Mouse (Mus musculus): ENCODE measurements around the gene Erc1. TPM values are rescaled to one million over a fixed set of nuclear protein-coding genes. Genes with fewer than 3 reads are reported as not detected.
A peak's percentile ranks its signal among the peaks of the same experiment; 100 is the strongest.

Erc1 gene
- total RNA-seq, 4 experiments from 2014 or later, result 39.5 to 41.0 (median 40.4) TPM

DNA sequence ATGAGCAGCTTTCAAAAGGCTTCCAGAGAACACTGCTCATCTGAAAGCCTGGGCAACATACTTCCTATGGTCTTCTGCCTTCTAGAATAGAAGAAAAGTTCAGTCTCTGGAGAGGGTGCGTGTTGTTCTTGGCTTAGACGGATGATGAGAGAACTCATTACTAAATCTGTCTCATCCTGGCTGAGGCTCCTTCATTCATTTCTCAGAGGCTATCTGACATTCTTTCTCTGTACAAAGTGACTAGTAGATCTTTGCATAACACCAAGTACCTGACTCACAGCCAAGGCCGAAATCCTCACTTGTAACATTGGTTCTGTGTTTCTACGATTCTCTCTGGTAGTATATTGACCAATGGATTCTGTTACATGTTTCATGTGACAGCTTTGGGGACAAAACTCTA, 252.5 kb downstream of the Erc1 start:
- no peak for DNase-seq (ENCODE audit: low spot score in 2 of 2)

DNA sequence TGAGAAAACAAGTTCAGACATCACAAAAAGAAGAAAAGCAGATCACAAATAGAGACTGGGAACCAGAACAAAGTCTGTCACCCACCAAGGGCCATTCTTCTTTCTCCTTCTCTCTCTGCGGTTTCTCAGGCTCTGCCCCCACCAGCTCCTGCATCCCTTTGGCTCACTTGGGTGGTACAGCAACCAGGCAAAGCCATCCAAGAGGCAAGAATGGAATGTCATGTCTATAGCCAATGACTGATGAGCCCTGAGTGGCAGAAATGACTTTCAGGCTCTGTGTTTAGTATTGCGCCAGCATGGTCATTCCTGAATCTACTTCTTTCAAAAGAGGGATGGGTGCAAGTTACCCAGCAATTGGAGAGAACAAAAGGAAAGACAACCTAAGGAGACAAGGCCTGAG, 257.1 kb downstream of the Erc1 start:
- DNase-seq (ENCODE audit: low spot score in 2 of 2), result no peak

DNA sequence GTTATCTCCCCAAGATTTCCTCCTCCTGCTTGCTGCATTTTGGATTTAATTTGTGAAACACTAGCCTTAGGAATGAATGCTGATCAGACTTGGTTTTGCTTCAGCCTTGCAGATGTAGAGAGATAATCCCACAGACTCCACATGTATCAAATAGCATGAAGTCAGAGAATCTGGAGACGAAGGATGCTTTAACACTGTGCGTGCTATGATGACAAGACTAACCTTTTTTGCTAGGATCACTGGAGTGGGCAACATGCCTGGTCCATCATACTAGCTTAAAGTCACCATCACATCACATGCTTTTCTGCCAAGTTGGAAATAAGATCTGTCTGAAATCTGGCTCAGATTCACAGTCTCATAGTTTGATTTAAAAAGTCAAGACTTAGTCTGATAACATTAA, 260.1 kb downstream of the Erc1 start:
- DNase-seq (ENCODE audit: low spot score in 2 of 2), result no peak

DNA sequence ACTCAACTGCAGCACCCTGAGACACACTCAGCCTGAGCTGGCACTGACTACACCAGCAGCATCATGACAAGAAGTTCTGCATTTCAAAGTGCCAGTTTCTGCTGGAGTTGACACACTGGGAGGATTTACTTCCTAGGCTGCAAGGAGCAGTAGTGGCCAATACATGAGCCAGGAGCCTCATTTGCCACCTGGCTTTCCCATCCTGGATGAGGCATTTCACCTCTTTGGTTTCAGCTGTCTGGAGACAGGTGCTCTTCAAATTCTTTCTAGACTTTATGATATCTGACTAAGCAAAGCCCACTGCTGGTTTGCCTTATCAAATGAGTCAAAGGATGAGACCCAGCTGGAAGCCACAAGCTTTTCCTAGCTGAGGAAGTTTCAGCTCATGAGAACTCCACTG, 260.5 kb downstream of the Erc1 start:
- DNase-seq (ENCODE audit: low spot score in 2 of 2), result no peak

DNA sequence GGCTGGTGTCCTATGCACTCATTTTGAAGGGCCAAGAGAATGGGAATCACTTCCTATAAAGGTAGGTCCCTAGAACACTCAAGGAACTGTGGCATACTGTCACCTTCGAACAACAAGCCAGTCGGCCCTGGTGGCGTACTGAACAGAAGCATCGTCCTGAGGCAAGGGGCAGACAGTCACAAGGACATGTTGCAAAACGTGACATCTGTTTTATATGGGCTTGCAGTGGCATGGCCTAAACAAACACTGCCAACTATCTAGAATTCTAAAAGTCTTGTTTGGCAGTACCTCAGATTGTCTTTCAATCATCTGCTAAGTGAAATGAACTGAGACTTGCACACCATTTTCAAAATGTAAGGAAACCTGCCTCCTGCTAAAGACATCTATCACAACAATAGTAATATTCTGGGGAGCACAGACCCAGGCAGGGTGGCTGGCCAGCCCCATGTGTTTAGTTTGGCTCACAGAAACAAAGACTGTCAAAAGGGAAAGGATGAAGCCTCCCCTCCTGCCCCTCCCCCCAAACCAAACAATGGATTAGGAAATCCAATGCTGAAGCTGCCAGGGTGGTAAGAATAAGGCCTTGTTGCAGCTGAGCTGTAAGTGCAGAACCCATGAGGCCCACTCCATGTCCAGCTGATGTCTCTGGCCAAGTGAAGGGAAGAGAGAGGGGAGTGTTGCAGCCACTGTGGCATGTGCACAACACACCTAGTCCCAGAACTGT, 262.2 kb downstream of the Erc1 start:
- DNase-seq (ENCODE audit: low spot score in 2 of 2), result peak in 1 of 2 experiments; percentile 65

DNA sequence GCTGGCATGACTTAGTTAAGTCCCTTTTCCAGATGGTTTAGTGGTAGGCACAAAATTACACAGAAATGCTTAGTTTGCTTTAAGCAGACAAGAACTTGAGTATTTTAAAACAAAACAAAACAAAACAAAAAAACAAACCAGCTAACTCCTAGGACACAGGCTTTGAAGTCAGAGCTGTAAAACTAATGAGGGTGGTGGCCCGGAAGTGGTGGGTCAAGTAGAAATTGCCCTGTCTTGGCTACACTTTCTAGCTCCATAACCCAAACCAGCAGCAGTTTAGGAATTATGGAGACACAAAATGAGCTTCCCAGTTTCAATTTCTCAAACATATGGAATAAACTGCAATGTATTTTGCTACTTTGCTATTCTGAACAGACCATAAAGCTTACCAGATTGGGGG, 263.9 kb downstream of the Erc1 start:
- DNase-seq (ENCODE audit: low spot score in 2 of 2), result no peak

DNA sequence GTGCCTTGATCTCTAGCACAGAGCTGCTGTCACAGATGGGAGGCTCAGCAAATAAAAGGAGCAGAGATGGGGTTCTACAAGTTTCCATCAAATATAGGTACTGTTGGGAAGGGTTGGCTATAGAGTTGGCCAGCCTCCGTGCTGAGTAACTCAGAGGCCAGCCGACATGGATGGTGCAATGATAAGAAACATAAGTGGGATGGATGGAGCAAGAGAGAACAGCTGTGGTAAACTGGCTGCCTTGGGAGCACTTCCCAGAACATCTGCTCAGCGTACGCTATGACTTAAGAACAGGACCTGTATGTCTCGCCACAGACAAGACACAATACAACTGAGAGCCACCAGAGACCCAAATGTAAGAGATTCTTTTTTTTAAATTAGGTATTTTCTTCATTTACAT, 264.8 kb downstream of the Erc1 start:
- DNase-seq (ENCODE audit: low spot score in 2 of 2), result no peak

DNA sequence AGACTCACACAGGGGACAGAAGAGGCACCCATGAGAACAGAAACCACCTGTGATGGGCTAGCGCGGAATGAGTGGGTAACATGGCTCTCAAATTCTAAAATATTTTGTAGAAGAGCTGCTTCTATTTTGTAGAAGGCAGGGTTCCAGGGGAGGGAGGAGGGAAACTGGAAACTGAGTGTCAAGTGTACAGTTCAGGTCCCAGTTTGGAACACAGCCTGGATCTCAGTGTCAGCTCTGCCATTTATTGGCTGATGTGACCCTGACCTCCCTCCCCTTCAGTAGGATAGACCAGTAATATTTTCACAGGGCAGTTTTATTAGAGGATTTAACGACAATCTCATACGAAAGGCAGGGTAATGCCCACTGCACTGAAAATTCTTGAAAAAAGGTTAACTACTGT, 271.3 kb downstream of the Erc1 start:
- DNase-seq (ENCODE audit: low spot score in 2 of 2), result no peak

DNA sequence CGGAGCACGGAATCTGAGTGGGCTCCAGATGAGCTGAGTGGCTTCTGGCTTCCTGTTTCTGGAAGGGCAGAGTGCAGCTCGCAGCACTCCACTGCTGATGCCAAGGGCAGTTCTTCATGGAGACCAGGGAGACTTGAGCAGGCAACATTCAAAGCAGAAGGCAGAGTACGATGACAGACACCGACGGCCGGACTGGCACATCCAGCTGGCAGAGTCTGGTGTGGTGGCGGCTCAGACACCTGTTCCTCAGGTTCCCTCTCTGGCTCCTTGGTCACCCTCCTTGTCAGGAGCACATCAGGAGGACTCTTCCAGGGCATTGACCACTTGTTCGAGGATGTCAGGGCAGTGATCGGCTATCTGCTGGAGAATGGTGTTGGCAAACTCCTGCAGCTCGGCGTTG, 272.6 kb downstream of the Erc1 start:
- no peak for DNase-seq (ENCODE audit: low spot score in 2 of 2)

DNA sequence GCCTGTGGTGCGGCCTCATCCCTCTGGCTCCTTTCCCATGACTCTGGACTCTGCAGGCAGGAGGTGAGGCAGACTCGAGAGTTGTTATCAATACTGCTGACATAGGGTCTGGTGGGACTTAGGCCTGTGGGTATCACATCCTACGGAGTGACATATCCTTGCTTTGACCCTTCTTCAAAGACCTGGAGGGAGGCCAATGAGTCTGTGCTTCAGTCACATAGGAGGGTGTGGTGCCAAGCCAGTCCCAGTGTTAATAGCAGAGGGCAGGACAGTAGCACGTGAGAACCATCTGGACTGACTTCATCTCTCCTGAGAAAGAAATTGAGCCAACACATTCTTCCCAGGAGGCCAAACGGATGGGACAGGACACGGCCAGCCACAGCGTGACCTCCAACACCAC, 275.7 kb downstream of the Erc1 start:
- DNase-seq (ENCODE audit: low spot score in 2 of 2), result no peak

DNA sequence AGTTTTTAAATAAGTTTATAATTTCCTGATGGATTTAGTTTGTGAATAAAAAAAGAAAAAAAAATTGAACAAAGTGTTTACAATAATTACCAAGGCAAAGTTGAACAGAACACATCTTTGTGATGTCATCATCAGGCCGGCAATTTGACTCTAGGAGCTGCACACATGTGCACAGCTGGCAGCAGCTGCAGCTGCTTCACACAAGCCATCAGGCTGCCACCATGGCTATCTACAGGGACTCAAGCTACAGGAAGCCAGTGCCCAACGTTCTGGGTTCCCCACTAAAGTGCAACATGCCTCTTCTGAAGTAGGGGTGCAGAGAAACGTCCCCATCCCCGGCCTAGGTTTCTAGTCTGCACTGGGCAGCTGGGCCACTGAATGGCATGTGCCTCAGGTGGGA, 277.2 kb downstream of the Erc1 start:
- DNase-seq (ENCODE audit: low spot score in 2 of 2), result no peak

DNA sequence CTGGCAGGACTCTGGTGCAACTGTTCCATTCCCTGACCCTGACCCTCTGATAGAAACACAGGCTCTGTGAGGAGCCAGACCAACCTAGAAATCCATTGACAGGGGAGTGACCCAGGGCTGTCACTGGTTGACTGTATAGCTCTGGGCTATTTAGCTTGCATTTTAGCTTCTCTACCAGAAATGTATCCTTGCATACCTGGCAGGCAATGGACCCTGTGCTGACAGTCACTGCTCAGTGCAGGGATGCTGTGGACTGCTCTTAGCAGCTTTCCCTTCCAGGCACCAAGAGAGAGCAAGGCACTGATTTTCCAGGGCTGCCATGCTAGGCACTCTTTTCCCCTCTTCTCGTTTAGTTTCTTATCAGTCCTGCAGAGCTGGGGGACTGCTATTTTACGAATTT, 279.6 kb downstream of the Erc1 start:
- DNase-seq (ENCODE audit: low spot score in 2 of 2), result no peak

DNA sequence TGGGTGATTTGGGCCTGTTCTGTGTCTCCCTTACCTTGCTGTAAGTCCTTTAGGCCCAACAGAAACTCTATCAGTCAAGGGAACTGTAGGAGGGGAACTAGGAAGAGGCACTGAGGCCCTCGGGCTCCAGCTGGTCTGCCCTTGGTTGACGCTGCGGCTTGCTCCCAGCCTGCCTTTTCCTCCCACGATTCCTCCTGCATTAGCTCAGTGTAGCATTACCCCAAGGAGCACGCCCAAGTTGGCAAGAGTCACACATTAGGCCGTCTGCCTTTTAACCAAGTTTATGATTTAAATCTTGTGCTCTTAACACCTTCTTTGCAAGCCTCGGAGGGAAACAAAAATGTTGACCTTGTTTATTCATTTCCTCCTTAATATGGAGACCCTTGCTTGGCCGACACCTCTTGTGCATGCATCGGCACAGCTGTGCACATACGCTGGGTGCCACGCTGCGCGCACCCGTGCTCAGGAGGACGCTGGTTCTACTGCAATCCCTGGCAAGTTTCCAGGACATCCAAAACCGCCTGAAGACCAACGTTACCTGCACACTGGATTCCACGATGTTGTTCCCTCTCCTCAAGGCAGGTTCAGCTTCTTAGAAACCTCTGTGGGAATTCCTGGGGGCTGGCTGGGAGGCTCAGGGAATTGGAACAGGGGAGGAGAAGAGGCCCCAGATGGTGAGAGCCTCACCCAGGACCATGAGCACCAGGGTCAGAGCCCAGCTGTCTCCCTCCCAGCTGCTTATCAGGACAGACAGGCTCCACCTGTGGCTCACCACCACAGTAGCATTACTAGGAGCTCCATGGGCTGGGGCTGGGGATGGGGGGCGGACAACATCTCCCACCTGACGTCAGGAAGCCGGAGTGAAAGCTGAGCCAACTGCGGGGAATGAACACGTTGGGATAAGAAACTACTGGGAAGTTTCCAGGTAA, 282.3 kb downstream of the Erc1 start:
- no peak for DNase-seq (ENCODE audit: low spot score in 2 of 2)

DNA sequence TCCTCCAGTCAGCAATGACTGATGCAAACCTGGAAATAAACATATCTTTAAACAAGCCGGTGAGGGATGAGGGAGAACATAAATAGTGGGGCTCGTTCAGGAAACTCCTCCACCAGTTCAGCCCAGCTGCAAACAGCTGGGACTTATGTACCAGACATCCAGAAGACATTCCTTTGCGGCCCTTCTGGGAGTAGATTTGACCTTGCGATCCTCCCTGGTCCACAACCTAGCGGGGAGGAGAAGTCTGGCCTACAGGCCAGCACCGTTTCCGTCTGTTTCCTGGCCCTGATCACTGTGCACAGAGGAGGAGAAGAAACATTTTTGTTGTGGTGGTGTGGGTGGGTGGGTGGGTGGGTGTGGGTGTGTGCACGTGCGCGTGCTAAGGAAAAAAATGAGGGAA, 285.4 kb downstream of the Erc1 start:
- DNase-seq (ENCODE audit: low spot score in 2 of 2), result no peak

DNA sequence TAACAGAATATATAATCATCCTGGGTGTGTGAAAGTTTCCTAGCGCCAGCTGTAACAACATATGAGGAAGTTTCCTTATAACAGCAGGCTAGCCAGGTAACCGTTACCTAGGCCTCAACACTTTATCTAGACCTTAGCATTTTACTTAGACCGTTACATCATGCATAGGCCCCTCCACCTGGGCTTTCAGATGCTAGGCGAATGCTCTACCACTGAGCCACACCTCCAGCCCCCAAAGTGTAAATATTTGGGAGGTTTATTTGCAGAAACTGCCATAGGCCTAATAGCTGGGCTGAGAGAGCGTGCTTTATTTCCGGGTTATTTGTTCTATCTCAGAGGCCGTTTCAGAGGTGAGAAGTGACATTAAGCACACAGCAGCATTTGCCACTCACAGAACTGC, 289.1 kb downstream of the Erc1 start:
- no peak for DNase-seq (ENCODE audit: low spot score in 2 of 2)

DNA sequence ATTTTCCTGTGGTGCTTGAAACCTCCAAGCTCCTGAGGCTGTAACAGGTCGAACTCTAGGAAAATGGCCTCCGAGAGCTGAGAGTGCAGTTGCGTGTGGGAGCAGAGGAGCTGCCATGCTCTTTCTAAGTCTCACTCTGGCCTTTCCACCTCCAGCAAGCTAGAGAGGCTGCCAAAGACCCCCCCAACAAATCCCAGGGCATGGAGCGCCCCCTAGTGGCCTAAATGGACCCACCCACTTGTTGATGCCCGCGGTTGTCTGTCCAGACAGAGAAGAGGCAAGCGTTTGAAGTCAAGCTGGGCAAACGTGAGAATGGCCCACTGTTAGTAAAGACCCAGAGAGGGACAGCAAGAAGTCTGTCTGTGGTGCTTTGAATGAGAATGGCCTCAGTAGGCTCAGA, 293.5 kb downstream of the Erc1 start:
- no peak for DNase-seq (ENCODE audit: low spot score in 2 of 2)

DNA sequence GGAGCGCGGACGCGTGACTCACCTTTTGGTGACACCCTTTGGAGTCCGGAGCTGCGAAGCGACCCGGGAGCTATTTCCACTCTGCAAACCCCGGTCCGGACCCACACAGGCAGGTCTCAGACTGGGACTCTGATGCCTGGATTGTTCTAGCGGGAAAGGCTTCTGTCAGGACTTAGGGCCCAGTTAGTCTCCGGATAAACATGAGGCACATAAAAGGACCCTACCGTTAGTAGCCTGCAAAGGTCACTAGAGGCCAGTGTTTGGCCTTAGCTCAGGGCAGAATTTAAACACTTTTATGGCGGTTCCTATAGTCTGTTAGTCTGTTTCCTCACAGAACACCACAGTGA, 303.5 kb downstream of the Erc1 start:
- DNase-seq (ENCODE audit: low spot score in 2 of 2), result peak in 1 of 2 experiments; percentile 14

DNA sequence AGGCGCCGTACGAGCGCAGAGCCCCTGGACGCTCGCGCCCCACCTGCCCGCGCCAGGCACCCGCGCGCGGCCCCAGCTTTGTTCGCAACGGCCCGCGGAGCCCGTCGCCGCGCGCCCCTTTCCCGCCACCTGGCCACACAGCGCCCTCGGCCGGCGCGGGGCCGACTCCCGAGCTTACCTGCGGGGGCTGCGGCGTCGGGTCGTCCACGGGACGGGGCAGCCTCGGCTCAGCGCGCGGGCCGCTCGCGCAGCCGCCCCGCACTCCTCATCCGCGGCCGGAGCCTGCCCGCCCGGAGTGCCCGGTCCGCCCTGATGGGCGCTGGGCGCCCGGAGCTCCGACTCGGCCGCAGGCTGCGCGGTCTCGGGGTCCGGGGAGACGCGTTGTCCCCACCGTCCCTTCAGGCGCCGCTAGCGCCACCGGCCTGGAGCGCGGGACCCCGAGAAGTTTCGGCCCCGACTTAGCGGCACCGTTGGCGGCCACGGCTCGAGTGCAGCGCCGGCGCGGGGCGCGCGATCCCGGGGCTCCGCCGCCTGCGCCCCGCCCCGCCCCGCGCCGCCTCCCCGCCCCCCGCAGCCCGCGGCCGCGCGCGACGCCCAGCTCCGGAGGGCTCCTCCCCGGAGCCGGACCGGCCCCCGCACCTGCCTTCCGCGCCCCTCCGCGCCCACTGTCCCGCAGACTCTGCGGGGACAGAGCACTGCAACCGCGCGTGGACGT, 304.0 kb downstream of the Erc1 start, which contains the start of gene Wnt5b:
Wnt5b (minus strand) TSS at position 545 of the 715 bp plus-strand sequence.
- no peak for DNase-seq (ENCODE audit: low spot score in 2 of 2)

DNA sequence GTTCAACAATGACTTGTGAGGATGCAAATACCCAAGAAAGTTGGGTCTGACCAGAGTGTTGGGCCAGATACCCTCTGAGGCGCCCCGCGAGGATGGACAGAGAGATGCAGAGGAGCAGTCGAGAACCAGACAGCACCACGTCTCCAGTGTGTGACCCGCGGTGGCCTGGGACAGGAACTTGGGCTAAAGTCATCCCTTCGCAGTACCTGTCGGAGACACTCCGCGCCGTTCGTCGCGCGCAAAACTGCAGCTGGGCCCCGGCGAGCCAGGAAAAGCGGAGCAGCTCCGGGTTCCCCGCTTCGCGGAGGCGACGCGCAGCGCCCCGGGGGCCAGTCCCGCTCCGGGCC, 304.5 kb downstream of the Erc1 start:
- no peak for DNase-seq (ENCODE audit: low spot score in 2 of 2)

DNA sequence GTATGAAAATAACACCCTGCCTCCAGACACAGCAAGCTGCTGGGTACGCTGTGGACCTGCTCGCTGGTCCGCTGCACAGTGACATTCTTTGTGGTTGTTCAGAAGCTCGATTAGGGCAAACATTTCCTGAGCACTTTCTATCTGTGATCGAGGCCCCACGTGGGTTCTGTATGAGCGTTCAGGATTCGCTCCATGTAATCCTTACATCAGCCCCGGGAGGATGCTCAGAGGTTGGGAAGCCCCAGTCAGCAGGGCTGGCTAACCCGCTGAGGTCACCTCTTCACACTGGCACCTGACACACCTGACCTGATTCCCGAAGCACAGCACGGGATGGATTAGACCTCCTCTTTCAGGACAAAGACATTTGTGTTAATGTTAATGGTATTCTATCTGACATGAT, 312.1 kb downstream of the Erc1 start:
- no peak for DNase-seq (ENCODE audit: low spot score in 2 of 2)

DNA sequence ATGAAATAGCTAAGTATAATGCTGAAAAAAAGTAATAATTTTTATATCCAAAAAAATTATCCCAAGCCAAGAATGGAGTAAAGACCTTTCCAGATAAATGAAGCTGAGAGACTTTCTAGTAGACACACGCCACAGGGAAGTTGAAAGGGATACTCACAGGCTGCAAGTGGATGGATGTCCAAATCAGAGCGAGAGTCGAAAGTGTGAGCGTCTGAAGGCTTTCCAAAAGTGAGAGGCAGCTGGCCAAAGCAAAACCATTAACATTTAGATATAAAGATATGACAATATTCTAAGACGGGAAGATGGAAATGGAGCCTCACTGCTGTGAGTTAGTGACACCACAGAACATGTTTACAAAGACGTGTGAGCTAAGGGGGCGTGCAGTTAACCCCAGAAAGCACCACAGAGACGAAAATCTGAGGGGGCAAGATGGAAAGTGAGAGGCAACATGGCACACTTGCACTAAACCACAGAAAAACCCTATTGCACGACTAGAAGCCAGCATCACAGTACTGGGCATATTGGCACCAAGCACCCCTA, 314.7 kb downstream of the Erc1 start:
- no peak for DNase-seq (ENCODE audit: low spot score in 2 of 2)

DNA sequence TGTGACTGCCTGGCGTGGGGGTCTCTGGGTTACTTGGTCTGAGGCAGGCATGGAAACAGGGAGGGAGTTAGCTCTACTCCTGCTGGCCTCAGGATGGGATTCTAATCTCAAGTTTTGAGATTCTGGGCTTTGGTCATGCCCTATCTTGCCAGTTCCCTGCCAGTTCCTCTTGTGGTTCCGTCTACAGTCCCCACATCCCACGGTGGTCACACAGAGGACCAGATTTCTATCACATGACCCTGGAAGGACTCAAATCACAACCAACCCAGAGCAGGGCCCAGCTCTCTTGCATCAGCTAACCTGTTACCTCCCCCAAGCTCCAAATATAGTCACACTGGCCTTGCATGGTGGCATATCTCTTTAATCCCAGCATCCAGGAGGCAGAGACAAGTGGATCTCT, 318.3 kb downstream of the Erc1 start:
- no peak for DNase-seq (ENCODE audit: low spot score in 2 of 2)
